Mouse (Mus musculus) hindbrain, embryonic 13.5 days (tissue): ENCODE results near the gene Erbb4. TPM values are rescaled to one million over a fixed set of nuclear protein-coding genes. Genes with fewer than 3 reads are reported as not detected.
A peak's percentile ranks its signal among the peaks of the same experiment; 100 is the strongest.

Experiments used
- ATAC-seq: fragments of 200-750 bp; cut with Nextera tagmentation; 2 replicates; pipeline ENCODE4 v1.8.0; 2017; ENCODE audit warnings: moderate TSS enrichment; ENCODE audit not compliant: low FRiP score
- H3K27ac ChIP-seq: fragments of 300-500 bp; sonication (generic); 2 replicates; pipeline ENCODE4 v1.5.1; 2015; ENCODE audit warnings: inconsistent platforms, mild to moderate bottlenecking, moderate library complexity
- H3K27me3 ChIP-seq: fragments of 300-500 bp; sonication (generic); 2 replicates; pipeline ENCODE4 v1.6.1; 2015; ENCODE audit warnings: mild to moderate bottlenecking, inconsistent platforms
- H3K36me3 ChIP-seq: fragments of 300-500 bp; sonication (generic); 2 replicates; pipeline ENCODE4 v1.6.1; 2015; ENCODE audit warnings: mild to moderate bottlenecking, inconsistent platforms
- H3K4me1 ChIP-seq: fragments of 300-500 bp; sonication (generic); replicated peaks from 2 replicates; pipeline ENCODE4 v1.6.1; 2015; ENCODE audit warnings: inconsistent platforms
- H3K4me2 ChIP-seq: fragments of 300-500 bp; sonication (generic); 2 replicates; pipeline ENCODE4 v1.6.1; 2015; ENCODE audit warnings: inconsistent platforms, mild to moderate bottlenecking, moderate library complexity
- H3K4me3 ChIP-seq: fragments of 300-500 bp; sonication (generic); 2 replicates; pipeline ENCODE4 v1.5.1; 2015; ENCODE audit warnings: mild to moderate bottlenecking, inconsistent platforms
- H3K9ac ChIP-seq: fragments of 300-500 bp; sonication (generic); 2 replicates; pipeline ENCODE4 v1.6.1; 2015; ENCODE audit warnings: mild to moderate bottlenecking, inconsistent platforms
- H3K9me3 ChIP-seq: fragments of 300-500 bp; sonication (generic); 2 replicates; pipeline ENCODE4 v1.6.1; 2016; ENCODE audit warnings: inconsistent platforms
- WGBS: fragments of 180-500 bp; shearing (Covaris S2); methylation state at CpG from one replicate; pipeline ENCODE4 v1.1.7; 2015; 5-methylcytosine and 5-hydroxymethylcytosine counted together
- polyA plus RNA-seq: library from polyadenylated mRNA; unstranded; fragments of >200 nt; fragmentation: Nextera tagmentation; extraction: Ambion mirVana; gene quantifications from 2 replicates; pipeline ENCODE4 v1.2.1, GENCODE M21; 2015

The Erbb4 gene
- polyA plus RNA-seq, 1 experiment from 2014 or later: 13.7 TPM

- no peak overlapping the region for H3K9ac ChIP-seq
- ATAC-seq: no peak
- no peaks in the 10 kb centered on the region for H3K36me3 ChIP-seq
- H3K4me3 ChIP-seq: no peak overlapping the region
- 86% methylated on average over 3 of the region's 3 CpGs for WGBS
- no peaks in the 10 kb centered on the region for H3K9me3 ChIP-seq
- no peak overlapping the region for H3K27ac ChIP-seq
- no peaks in the 10 kb centered on the region for H3K27me3 ChIP-seq
- 0 out of 2 replicates have a peak, but pooled peaks cover 2% of the 10 kb centered on the region for H3K4me1 ChIP-seq
- no peak overlapping the region for H3K4me2 ChIP-seq
Observed at GRCm38 (mm10) chr1:68590475-68590874, 517.4 kb downstream of the Erbb4 start.

- H3K4me3 ChIP-seq: no peak overlapping the region
- H3K27ac ChIP-seq: no peak overlapping the region
- no peak overlapping the region for H3K4me2 ChIP-seq
- no peaks in the 10 kb centered on the region for H3K36me3 ChIP-seq
- no peak overlapping the region for H3K9ac ChIP-seq
- no peak for ATAC-seq
- H3K4me1 ChIP-seq: 0 out of 2 replicates have a peak, but pooled peaks cover 4% of the 10 kb centered on the region
- 53% methylated on average over 4 of the region's 4 CpGs for WGBS
- H3K9me3 ChIP-seq: no peaks in the 10 kb centered on the region
- no peaks in the 10 kb centered on the region for H3K27me3 ChIP-seq
Observed at GRCm38 (mm10) chr1:68573851-68574540, 533.9 kb downstream of the Erbb4 start.

DNA sequence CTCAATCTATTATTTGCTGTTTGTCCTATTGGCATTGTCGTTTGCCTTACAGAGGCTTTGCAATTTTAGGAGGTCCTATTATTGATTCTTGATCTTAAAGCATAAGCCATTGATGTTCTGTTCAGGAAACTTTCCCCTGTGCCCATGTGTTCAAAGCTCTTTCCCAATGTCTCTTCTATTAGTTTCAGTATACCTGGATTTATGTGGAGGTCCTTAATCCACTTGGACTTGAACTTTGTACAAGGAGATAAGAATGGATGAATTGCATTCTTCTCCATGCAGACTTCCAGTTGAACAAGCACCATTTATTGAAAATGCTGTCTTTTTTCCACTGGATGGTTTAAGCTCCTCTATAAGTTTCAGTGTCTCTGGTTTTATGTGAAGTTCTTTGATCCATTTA is 536.9 kb downstream of the Erbb4 start:
- WGBS: 89% methylated on average over 1 of the region's 1 CpGs
- no peaks in the 10 kb centered on the region for H3K9me3 ChIP-seq
- no peaks in the 10 kb centered on the region for H3K36me3 ChIP-seq
- no peak for ATAC-seq
- H3K4me1 ChIP-seq: 0 out of 2 replicates have a peak, but pooled peaks cover 4% of the 10 kb centered on the region
- H3K9ac ChIP-seq: no peak overlapping the region
- H3K4me3 ChIP-seq: no peak overlapping the region
- H3K4me2 ChIP-seq: no peak overlapping the region
- no peak overlapping the region for H3K27ac ChIP-seq
- H3K27me3 ChIP-seq: no peaks in the 10 kb centered on the region

DNA sequence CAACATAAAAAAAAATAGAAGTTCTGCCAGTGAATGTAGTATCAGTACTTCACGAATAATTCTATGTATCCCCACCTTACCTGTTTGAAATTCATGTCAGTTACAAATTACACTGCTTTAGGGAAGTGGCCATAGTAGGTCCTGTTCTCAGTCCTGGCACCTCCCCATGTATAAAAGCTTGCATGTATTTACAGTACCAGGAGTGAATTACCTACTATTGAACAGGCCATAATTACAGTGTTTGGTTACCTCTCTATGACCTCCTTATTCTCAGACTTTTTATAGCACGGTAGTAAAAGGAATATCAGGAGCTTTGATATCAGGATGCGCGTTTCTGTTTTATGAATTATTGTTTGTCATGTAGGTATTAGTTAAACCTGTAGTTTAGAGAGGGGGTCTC is 564.9 kb downstream of the Erbb4 start:
- Histone ChIP-seq H3K27me3 (no peaks in the 10 kb centered on the region), H3K4me3 (no peak overlapping the region), H3K9ac (no peak overlapping the region), H3K4me1 (no peaks in the 10 kb centered on the region), H3K36me3 (no peaks in the 10 kb centered on the region), H3K27ac (no peak overlapping the region), H3K4me2 (no peak overlapping the region), H3K9me3 (no peaks in the 10 kb centered on the region)
- 92% methylated on average over 4 of the region's 4 CpGs for WGBS
- ATAC-seq: no peak

DNA sequence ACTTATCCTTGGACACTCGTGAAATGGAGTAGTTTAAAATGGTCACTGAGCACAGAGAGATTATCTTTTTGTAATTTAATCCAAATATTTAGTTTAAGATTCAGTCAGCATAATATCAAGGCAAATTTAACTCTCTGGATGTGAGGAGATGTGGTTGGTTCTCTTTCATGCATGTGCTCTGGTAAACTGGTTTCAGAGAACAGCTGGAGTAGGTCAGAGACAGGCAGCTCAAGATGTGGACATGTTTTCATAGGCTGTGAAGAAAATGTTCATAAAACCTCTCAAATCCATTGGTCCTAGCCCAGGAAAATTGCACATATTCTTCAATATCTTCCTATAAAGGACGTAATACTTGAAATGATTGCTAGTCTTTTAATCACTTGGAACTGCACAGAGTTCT is 590.0 kb downstream of the Erbb4 start:
- Histone ChIP-seq H3K27ac (no peak overlapping the region), H3K9me3 (no peaks in the 10 kb centered on the region), H3K9ac (no peak overlapping the region), H3K4me2 (no peak overlapping the region), H3K36me3 (no peaks in the 10 kb centered on the region), H3K4me1 (no peaks in the 10 kb centered on the region), H3K4me3 (no peak overlapping the region), H3K27me3 (no peaks in the 10 kb centered on the region)
- WGBS: 84% methylated on average over 2 of the region's 2 CpGs
- ATAC-seq: no peak

DNA sequence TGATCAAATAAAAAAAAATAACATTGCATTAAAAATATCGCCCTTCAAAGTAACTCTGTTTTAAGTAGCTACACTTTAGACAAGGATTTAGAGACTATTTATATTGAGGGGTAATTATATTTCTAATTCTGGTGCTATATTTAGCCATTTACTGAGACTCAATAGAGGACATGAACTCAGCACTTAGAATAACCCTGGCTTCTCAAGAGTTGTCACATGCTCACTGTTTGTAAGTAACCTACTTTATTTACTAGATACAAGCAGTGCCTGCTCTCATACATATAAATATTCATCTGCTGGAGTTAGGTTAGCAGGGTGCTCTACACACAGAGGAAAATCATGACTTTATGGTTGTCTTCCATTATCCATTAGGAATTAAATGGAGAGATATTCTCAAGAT is 604.0 kb downstream of the Erbb4 start:
- WGBS: 94% methylated on average over 1 of the region's 1 CpGs
- no peak for ATAC-seq
- H3K4me2 ChIP-seq: no peak overlapping the region
- H3K4me1 ChIP-seq: no peaks in the 10 kb centered on the region
- no peak overlapping the region for H3K4me3 ChIP-seq
- H3K9me3 ChIP-seq: no peaks in the 10 kb centered on the region
- no peak overlapping the region for H3K27ac ChIP-seq
- H3K36me3 ChIP-seq: no peaks in the 10 kb centered on the region
- H3K9ac ChIP-seq: no peak overlapping the region
- H3K27me3 ChIP-seq: no peaks in the 10 kb centered on the region

- Histone ChIP-seq H3K9me3 (no peaks in the 10 kb centered on the region), H3K36me3 (no peaks in the 10 kb centered on the region), H3K27ac (no peak overlapping the region), H3K27me3 (no peaks in the 10 kb centered on the region), H3K4me2 (no peak overlapping the region), H3K4me3 (no peak overlapping the region), H3K9ac (no peak overlapping the region), H3K4me1 (no peaks in the 10 kb centered on the region)
- WGBS: 48% methylated on average over 4 of the region's 4 CpGs
- no peak for ATAC-seq
Observed at GRCm38 (mm10) chr1:68501561-68501960, 606.3 kb downstream of the Erbb4 start.

- no peak overlapping the region for H3K4me3 ChIP-seq
- H3K9ac ChIP-seq: no peak overlapping the region
- H3K36me3 ChIP-seq: no peaks in the 10 kb centered on the region
- no peaks in the 10 kb centered on the region for H3K27me3 ChIP-seq
- no peak overlapping the region for H3K27ac ChIP-seq
- no peaks in the 10 kb centered on the region for H3K4me1 ChIP-seq
- no peaks in the 10 kb centered on the region for H3K9me3 ChIP-seq
- no peak for ATAC-seq
- no peak overlapping the region for H3K4me2 ChIP-seq
Observed at GRCm38 (mm10) chr1:68466390-68466960, 641.4 kb downstream of the Erbb4 start.

- WGBS: 88% methylated on average over 1 of the region's 1 CpGs
Observed at GRCm38 (mm10) chr1:68451274-68451673, 656.6 kb downstream of the Erbb4 start.

GRCm38 (mm10) chr1:68424336-68424983 is 683.4 kb downstream of the Erbb4 start:
- no peaks in the 10 kb centered on the region for H3K36me3 ChIP-seq
- no peak overlapping the region for H3K9ac ChIP-seq
- H3K27me3 ChIP-seq: no peaks in the 10 kb centered on the region
- no peak overlapping the region for H3K4me2 ChIP-seq
- no peak for ATAC-seq
- H3K4me3 ChIP-seq: no peak overlapping the region
- 0 out of 2 replicates have a peak, but pooled peaks cover 5% of the 10 kb centered on the region for H3K4me1 ChIP-seq
- H3K9me3 ChIP-seq: no peaks in the 10 kb centered on the region
- 74% methylated on average over 5 of the region's 5 CpGs for WGBS
- no peak overlapping the region for H3K27ac ChIP-seq

More at GRCm38 (mm10) chr1:68451274-68451673, 656.6 kb downstream of the Erbb4 start:
- Histone ChIP-seq H3K27ac (no peak overlapping the region), H3K9ac (no peak overlapping the region), H3K4me2 (no peak overlapping the region), H3K27me3 (no peaks in the 10 kb centered on the region), H3K4me3 (no peak overlapping the region), H3K36me3 (no peaks in the 10 kb centered on the region), H3K9me3 (no peaks in the 10 kb centered on the region), H3K4me1 (no peaks in the 10 kb centered on the region)
- ATAC-seq: no peak

- no peaks in the 10 kb centered on the region for H3K9me3 ChIP-seq
- H3K9ac ChIP-seq: no peak overlapping the region
- H3K36me3 ChIP-seq: no peaks in the 10 kb centered on the region
- H3K4me3 ChIP-seq: no peak overlapping the region
- H3K4me2 ChIP-seq: no peak overlapping the region
- 17% methylated on average over 4 of the region's 4 CpGs for WGBS
- ATAC-seq: no peak
- H3K27ac ChIP-seq: peak overlapping the region; percentile 40
- no peaks in the 10 kb centered on the region for H3K27me3 ChIP-seq
- peaks cover 5% of the 10 kb centered on the region for H3K4me1 ChIP-seq
Observed at GRCm38 (mm10) chr1:68401204-68401603, 706.7 kb downstream of the Erbb4 start.

DNA sequence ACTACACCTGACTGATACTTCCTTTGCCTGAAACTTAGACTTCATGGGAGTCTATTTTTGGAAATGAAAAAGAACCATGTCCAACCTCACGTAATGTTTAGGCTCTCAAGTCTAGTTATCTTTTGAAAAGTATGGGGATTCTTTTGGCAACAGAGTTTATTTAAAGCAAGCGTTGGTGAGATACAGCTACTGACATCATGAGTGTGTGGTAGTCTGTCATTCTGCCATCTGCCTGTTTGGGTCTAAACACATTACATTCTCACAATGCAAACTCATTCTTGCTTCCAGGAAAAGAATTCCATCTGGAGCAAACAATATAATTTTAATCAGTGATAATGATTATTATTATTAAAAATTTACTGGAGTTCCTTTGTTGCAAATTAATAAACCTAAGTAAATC is 736.3 kb downstream of the Erbb4 start:
- Histone ChIP-seq H3K9ac (no peak overlapping the region), H3K4me1 (no peaks in the 10 kb centered on the region), H3K36me3 (no peaks in the 10 kb centered on the region), H3K4me2 (no peak overlapping the region), H3K9me3 (no peaks in the 10 kb centered on the region), H3K4me3 (no peak overlapping the region), H3K27ac (no peak overlapping the region), H3K27me3 (no peaks in the 10 kb centered on the region)
- WGBS: 90% methylated on average over 2 of the region's 2 CpGs
- no peak for ATAC-seq

- Histone ChIP-seq H3K27me3 (no peaks in the 10 kb centered on the region), H3K9ac (no peak overlapping the region), H3K4me2 (no peak overlapping the region), H3K27ac (no peak overlapping the region), H3K4me3 (no peak overlapping the region), H3K9me3 (no peaks in the 10 kb centered on the region), H3K36me3 (no peaks in the 10 kb centered on the region), H3K4me1 (no peaks in the 10 kb centered on the region)
- no peak for ATAC-seq
- 57% methylated on average over 2 of the region's 2 CpGs for WGBS
Observed at GRCm38 (mm10) chr1:68333714-68334113, 774.1 kb downstream of the Erbb4 start.
